9 mouse cellular contexts compared by ENCODE assay signal in the genomic region with DNA sequence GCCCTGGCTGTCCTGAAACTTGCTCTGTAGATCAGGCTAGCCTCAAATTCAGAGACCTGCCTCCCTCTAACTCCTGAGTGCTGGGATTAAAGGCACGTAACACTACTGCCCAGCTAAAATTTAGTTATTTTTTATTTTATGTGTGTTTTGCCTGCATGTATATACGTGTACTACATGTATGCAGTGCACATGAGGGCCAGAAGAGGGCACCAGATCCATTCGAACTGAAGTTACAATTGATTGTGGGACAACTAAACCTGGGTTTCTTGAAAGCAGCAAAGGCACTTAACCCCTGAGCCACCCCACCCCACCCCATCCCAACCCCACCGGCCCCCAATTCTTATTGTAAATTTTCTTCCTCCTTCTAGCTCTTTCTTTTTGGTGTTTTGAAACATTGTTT. TPM values are rescaled to one million over a fixed set of nuclear protein-coding genes. Genes with fewer than 3 reads are reported as not detected.
DNase-seq lines count a peak whose midpoint lies in the region; ATAC-seq and TF ChIP-seq lines count a peak whose summit lies in the region.
"Had no signal": no experiment of that assay in that cellular context is flagged by ENCODE, and none has a peak within 500 bp of the region (broad histone marks: within the 10 kb centered on the region; RNA-seq: fewer than 3 reads in every experiment).

No protein-coding gene starts in this region.

- H3K27me3 ChIP-seq in forebrain, embryonic 11.5 days (ENCODE audit: control insufficient read depth, insufficient read depth, low read length) = no peaks in the 10 kb centered on the region
- no peaks in the 10 kb centered on the region for H3K27me3 ChIP-seq in forebrain, embryonic 15.5 days
- H3K27me3 ChIP-seq in kidney, adult 2 months (replicated peaks; ENCODE audit: control insufficient read depth, insufficient read depth, low read length) = no peaks in the 10 kb centered on the region
- H3K27me3 ChIP-seq in stomach, postnatal 0 days (ENCODE audit: control insufficient read depth, insufficient read depth, low read length) = no peaks in the 10 kb centered on the region
- H3K27me3 ChIP-seq: hindbrain, embryonic 15.5 days had no signal

- H3K4me2 ChIP-seq in forebrain, embryonic 11.5 days (ENCODE audit: low read depth, low read length, severe bottlenecking) = no peak overlapping the region
- H3K4me2 ChIP-seq in forebrain, embryonic 15.5 days (replicated peaks) = no peak overlapping the region
- no peak overlapping the region for H3K4me2 ChIP-seq in stomach, postnatal 0 days (replicated peaks; ENCODE audit: low read depth)
- H3K4me2 ChIP-seq: hindbrain, embryonic 15.5 days had no signal

- H3K9me3 ChIP-seq in forebrain, embryonic 11.5 days (ENCODE audit: control insufficient read depth, low read length) = no peaks in the 10 kb centered on the region
- H3K9me3 ChIP-seq in forebrain, embryonic 15.5 days = no peaks in the 10 kb centered on the region
- no peaks in the 10 kb centered on the region for H3K9me3 ChIP-seq in stomach, postnatal 0 days (ENCODE audit: control insufficient read depth, low read length)
- H3K9me3 ChIP-seq: hindbrain, embryonic 15.5 days had no signal

- H3K27ac ChIP-seq in forebrain, embryonic 11.5 days (ENCODE audit: low read depth, low read length) = no peak overlapping the region
- no peak overlapping the region for H3K27ac ChIP-seq in forebrain, embryonic 15.5 days (replicated peaks)
- no peak overlapping the region for H3K27ac ChIP-seq in kidney, adult 2 months (ENCODE audit: insufficient read depth, low read depth, low read length)
- H3K27ac ChIP-seq in stomach, postnatal 0 days (replicated peaks) = no peak overlapping the region
- H3K27ac ChIP-seq: hindbrain, embryonic 15.5 days had no signal

- no peak overlapping the region for H3K9ac ChIP-seq in forebrain, embryonic 11.5 days (ENCODE audit: low read length)
- H3K9ac ChIP-seq in forebrain, embryonic 15.5 days (replicated peaks) = no peak overlapping the region
- no peak overlapping the region for H3K9ac ChIP-seq in stomach, postnatal 0 days (ENCODE audit: low read length)
- H3K9ac ChIP-seq: hindbrain, embryonic 15.5 days had no signal

- no peak for TF ChIP-seq POLR2A in kidney, adult 2 months (IDR thresholded peaks at IDR 0.05; ENCODE audit: low read depth, low read length)

- 38% methylated on average over 4 of the region's 4 CpGs for WGBS in forebrain, embryonic 11.5 days
- 31% methylated on average over 4 of the region's 4 CpGs for WGBS in forebrain, embryonic 15.5 days
- WGBS in kidney, adult 2 months = 49% methylated on average over 4 of the region's 4 CpGs
- WGBS in stomach, postnatal 0 days = 39% methylated on average over 4 of the region's 4 CpGs

- ATAC-seq in forebrain, embryonic 11.5 days (replicated peaks; ENCODE audit: low FRiP score) = no peak
- ATAC-seq in forebrain, embryonic 15.5 days (replicated peaks) = no peak
- 0 out of 2 replicates have a peak, but pooled peaks have one; percentile 33 for ATAC-seq in stomach, postnatal 0 days (ENCODE audit: low FRiP score, low TSS enrichment)

- peak; percentile 71 for DNase-seq in forebrain, embryonic 11.5 days (ENCODE audit: low spot score)
- DNase-seq in right cerebral cortex, adult 18-20 months = peak; percentile 29
- no peak for DNase-seq in right cerebral cortex, postnatal 36 days (ENCODE audit: low spot score in 2 of 2)
- peak; percentile 62 to 82 for DNase-seq in cerebellum, postnatal 25 days
- DNase-seq in kidney, adult 2 months = peak; percentile 72
- DNase-seq in lung, postnatal 10 days = peak; percentile 81
- peak; percentile 60 for DNase-seq in stomach, postnatal 0 days (ENCODE audit: low spot score)

- TF ChIP-seq EP300 in stomach, postnatal 0 days (optimal IDR thresholded peaks at IDR 0.05) = no peak

- H3K36me3 ChIP-seq in forebrain, embryonic 11.5 days (ENCODE audit: control insufficient read depth, insufficient read depth, low read length) = no peaks in the 10 kb centered on the region
- no peaks in the 10 kb centered on the region for H3K36me3 ChIP-seq in forebrain, embryonic 15.5 days
- H3K36me3 ChIP-seq in kidney, adult 2 months (ENCODE audit: control insufficient read depth, insufficient read depth, low read length) = no peaks in the 10 kb centered on the region; the same call in 1 of the 2 replicates
- no peaks in the 10 kb centered on the region for H3K36me3 ChIP-seq in stomach, postnatal 0 days (ENCODE audit: control insufficient read depth, insufficient read depth, low read length)
- H3K36me3 ChIP-seq: hindbrain, embryonic 15.5 days had no signal

- H3K4me1 ChIP-seq in forebrain, embryonic 11.5 days (replicated peaks; ENCODE audit: control insufficient read depth, insufficient read depth, low read length) = no peaks in the 10 kb centered on the region
- H3K4me1 ChIP-seq in forebrain, embryonic 15.5 days = no peaks in the 10 kb centered on the region
- H3K4me1 ChIP-seq in kidney, adult 2 months (ENCODE audit: control insufficient read depth, insufficient read depth, low read length) = peaks cover 2% of the 10 kb centered on the region; the same call in 1 of the 2 replicates
- no peaks in the 10 kb centered on the region for H3K4me1 ChIP-seq in stomach, postnatal 0 days (replicated peaks; ENCODE audit: control insufficient read depth, insufficient read depth)
- H3K4me1 ChIP-seq: hindbrain, embryonic 15.5 days had no signal

- TF ChIP-seq CTCF in kidney, adult 2 months (conservative IDR thresholded peaks at IDR 0.05; ENCODE audit: insufficient read depth, insufficient read length, low read depth, low read length) = peak; percentile 32; the same call in 1 of the 2 replicates
- peak; percentile 83 for TF ChIP-seq CTCF in stomach, postnatal 0 days (IDR thresholded peaks at IDR 0.05; ENCODE audit: low read depth)

- H3K4me3 ChIP-seq in forebrain, embryonic 11.5 days (ENCODE audit: low read depth, low read length) = no peak overlapping the region
- no peak overlapping the region for H3K4me3 ChIP-seq in forebrain, embryonic 15.5 days
- no peak overlapping the region for H3K4me3 ChIP-seq in kidney, adult 2 months (ENCODE audit: insufficient read depth, low read depth, low read length)
- H3K4me3 ChIP-seq in stomach, postnatal 0 days (ENCODE audit: low read depth, low read length) = no peak overlapping the region
- H3K4me3 ChIP-seq: hindbrain, embryonic 15.5 days had no signal

RNA-seq across cellular contexts. Expression of a gene that starts 12.3 kb away (rescaled TPM):
- polyA plus RNA-seq in forebrain, embryonic 11.5 days (2014; fragmentation: Nextera tagmentation; extraction: Ambion mirVana) = 19.8 and 20.3 TPM in 2 replicates
- 12.0 and 14.6 TPM in 2 replicates for polyA plus RNA-seq in forebrain, embryonic 15.5 days (2015; fragmentation: Nextera tagmentation; extraction: Ambion mirVana)
- 18.4 and 27.8 TPM in 2 replicates for polyA plus RNA-seq in kidney, adult 2 months (2012; rRNA removed)
- 13.8 and 14.3 TPM in 2 replicates for polyA plus RNA-seq in stomach, postnatal 0 days (2015; fragmentation: Nextera tagmentation; extraction: Ambion mirVana)

RNA-seq across cellular contexts. Expression of a gene that starts 32.3 kb away (rescaled TPM):
- polyA plus RNA-seq in forebrain, embryonic 11.5 days (2014; fragmentation: Nextera tagmentation; extraction: Ambion mirVana) = 8.4 and 9.4 TPM in 2 replicates
- polyA plus RNA-seq in forebrain, embryonic 15.5 days (2015; fragmentation: Nextera tagmentation; extraction: Ambion mirVana) = 1.8 and 2.4 TPM in 2 replicates
- 30.5 and 37.8 TPM in 2 replicates for polyA plus RNA-seq in kidney, adult 2 months (2012; rRNA removed)
- polyA plus RNA-seq in stomach, postnatal 0 days (2015; fragmentation: Nextera tagmentation; extraction: Ambion mirVana) = 18.4 and 23.3 TPM in 2 replicates

Comparison
In these comparisons a context has a peak if more than half of its experiments do, and no peak if none do; other contexts are left out.
1. DNase-seq: peak in forebrain, embryonic 11.5 days (single experiment), right cerebral cortex, adult 18-20 months (single experiment), cerebellum, postnatal 25 days (2 of 2), kidney, adult 2 months (single experiment), lung, postnatal 10 days (single experiment) and stomach, postnatal 0 days (single experiment); none in right cerebral cortex, postnatal 36 days (0 of 2).